Mouse (Mus musculus) telencephalon, adult 2 months (tissue): Measurements from ENCODE around the gene Ep400.

Source experiments
- DNase-seq: peaks from one replicate; pipeline ENCODE4 v3.0.0-alpha.2; 2011; ENCODE audit warnings: low read depth, low spot score

Gene Ep400

GRCm38 (mm10) chr5:110770448-110771158 lies at the start of gene Ep400:
Gene Ep400 (minus strand): TSS chr5:110770717.
- DNase-seq, result peak; percentile 100

GRCm38 (mm10) chr5:110809667-110810325 lies 39.3 kb upstream of the Ep400 start, which contains the start of gene Ulk1:
Gene Ulk1 (minus strand): TSS chr5:110810097.
- peak; percentile 98 for DNase-seq

- DNase-seq, result no peak
Observed at GRCm38 (mm10) chr5:110808821-110809666, 38.5 kb upstream of the Ep400 start.

GRCm38 (mm10) chr5:110808061-110808631 lies 37.6 kb upstream of the Ep400 start:
- peak; percentile 52 for DNase-seq

- no peak for DNase-seq
Observed at GRCm38 (mm10) chr5:110807453-110807852, 36.9 kb upstream of the Ep400 start.

- no peak for DNase-seq
Observed at GRCm38 (mm10) chr5:110806676-110807075, 36.2 kb upstream of the Ep400 start.

GRCm38 (mm10) chr5:110806154-110806553 lies 35.6 kb upstream of the Ep400 start:
- DNase-seq, result no peak

- DNase-seq, result no peak
Observed at GRCm38 (mm10) chr5:110804012-110804743, 33.7 kb upstream of the Ep400 start.

- no peak for DNase-seq
Observed at GRCm38 (mm10) chr5:110802809-110803208, 32.3 kb upstream of the Ep400 start.

GRCm38 (mm10) chr5:110802186-110802585 lies 31.7 kb upstream of the Ep400 start:
- no peak for DNase-seq

- DNase-seq, result no peak
Observed at GRCm38 (mm10) chr5:110801036-110801624, 30.6 kb upstream of the Ep400 start.

GRCm38 (mm10) chr5:110797696-110798095 lies 27.2 kb upstream of the Ep400 start:
- DNase-seq, result no peak

- DNase-seq, result no peak
Observed at GRCm38 (mm10) chr5:110794363-110794762, 23.8 kb upstream of the Ep400 start.

- DNase-seq, result no peak
Observed at GRCm38 (mm10) chr5:110788684-110789083, 18.2 kb upstream of the Ep400 start.

GRCm38 (mm10) chr5:110786081-110786835 lies 15.7 kb upstream of the Ep400 start:
- DNase-seq, result peak; percentile 44

GRCm38 (mm10) chr5:110783150-110783549 lies 12.6 kb upstream of the Ep400 start:
- no peak for DNase-seq

GRCm38 (mm10) chr5:110781529-110782238 lies 11.2 kb upstream of the Ep400 start:
- DNase-seq, result no peak

GRCm38 (mm10) chr5:110780761-110781528 lies 10.4 kb upstream of the Ep400 start:
- DNase-seq, result no peak
